Comparison of ENCODE assay signal across 27 mouse cellular contexts in the genomic region with DNA sequence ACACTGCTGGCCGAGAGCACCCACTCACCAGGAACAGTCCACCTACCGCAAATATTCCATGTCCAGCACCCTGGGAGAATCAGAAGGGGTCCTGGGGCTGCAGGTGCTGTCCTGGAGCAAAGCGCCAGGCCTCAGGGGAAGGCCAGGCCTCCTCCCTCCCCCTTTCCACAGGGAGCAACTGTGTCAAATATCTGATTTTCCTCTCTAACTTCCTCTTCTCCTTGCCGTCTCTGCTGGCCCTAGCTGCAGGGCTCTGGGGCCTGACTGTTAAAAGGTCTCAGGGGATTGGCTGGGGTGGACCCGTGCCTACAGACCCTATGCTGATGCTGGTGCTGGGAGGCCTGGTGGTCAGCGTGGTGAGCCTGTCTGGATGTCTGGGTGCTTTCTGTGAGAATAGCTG. TPM values are rescaled to one million over a fixed set of nuclear protein-coding genes. Genes with fewer than 3 reads are reported as not detected.
"Had no signal": no experiment of that assay in that cellular context is flagged by ENCODE, and none has a peak within 500 bp of the region (broad histone marks: within the 10 kb centered on the region; RNA-seq: fewer than 3 reads in every experiment).

No protein-coding gene starts in this region.

- H3K4me1 ChIP-seq: midbrain, embryonic 10.5 days; midbrain, embryonic 13.5 days; neural tube, embryonic 13.5 days; stomach, embryonic 15.5 days had no signal

- H3K9me3 ChIP-seq: midbrain, embryonic 10.5 days; midbrain, embryonic 13.5 days; neural tube, embryonic 13.5 days; stomach, embryonic 15.5 days had no signal

- H3K27ac ChIP-seq: kidney, postnatal 0 days; layer of hippocampus, adult 2 months; liver, embryonic 14.5 days; macrophage; midbrain, embryonic 10.5 days; midbrain, embryonic 13.5 days; neural tube, embryonic 13.5 days; stomach, embryonic 15.5 days had no signal

- H3K36me3 ChIP-seq: midbrain, embryonic 10.5 days; midbrain, embryonic 13.5 days; neural tube, embryonic 13.5 days; stomach, embryonic 15.5 days had no signal

- DNase-seq: kidney, adult 2 months; kidney, postnatal 25 days; layer of hippocampus, adult 9-11 months; liver, postnatal 0 days; lung, embryonic 14.5 days; retina, postnatal 1 day; right cerebral cortex, postnatal 25 days; spleen, adult 18-20 months; thymus, postnatal 25 days had no signal

- H3K27me3 ChIP-seq: midbrain, embryonic 13.5 days; neural tube, embryonic 13.5 days; stomach, embryonic 15.5 days had no signal

- H3K4me3 ChIP-seq: layer of hippocampus, adult 2 months; midbrain, embryonic 10.5 days; midbrain, embryonic 13.5 days; myocyte; neural tube, embryonic 13.5 days; stomach, embryonic 15.5 days had no signal

- H3K9ac ChIP-seq: liver, embryonic 14.5 days; liver, postnatal 0 days; lung, embryonic 14.5 days; midbrain, embryonic 13.5 days; neural tube, embryonic 13.5 days; stomach, embryonic 15.5 days had no signal

- H3K4me2 ChIP-seq: lung, embryonic 14.5 days; midbrain, embryonic 13.5 days; neural tube, embryonic 13.5 days; stomach, embryonic 15.5 days had no signal

- ATAC-seq: liver, postnatal 0 days; lung, postnatal 0 days; midbrain, embryonic 13.5 days; midbrain, embryonic 16.5 days had no signal

RNA-seq across cellular contexts. Expression of a gene that starts 1.7 kb away (rescaled TPM):
- total RNA-seq: liver, adult 2 months; monocyte, adult 5-6 weeks; neutrophil, adult 5-6 weeks had no signal
- polyA plus RNA-seq: kidney, embryonic 14.5 days; kidney, postnatal 0 days; limb, embryonic 11.5 days; liver, embryonic 14.5 days; liver, postnatal 0 days; lung, embryonic 14.5 days; lung, postnatal 0 days; midbrain, embryonic 13.5 days; midbrain, embryonic 16.5 days; myocyte; neural tube, embryonic 13.5 days; stomach, embryonic 15.5 days; urinary bladder, adult 2 months had no signal

RNA-seq across cellular contexts. Expression of a gene that starts 9.2 kb away (rescaled TPM):
- total RNA-seq: monocyte, adult 5-6 weeks; neutrophil, adult 5-6 weeks had no signal
- polyA plus RNA-seq: lung, postnatal 0 days; macrophage; thymus, postnatal 0 days had no signal
